ENCODE assay signal across 23 mouse cellular contexts in the genomic region with DNA sequence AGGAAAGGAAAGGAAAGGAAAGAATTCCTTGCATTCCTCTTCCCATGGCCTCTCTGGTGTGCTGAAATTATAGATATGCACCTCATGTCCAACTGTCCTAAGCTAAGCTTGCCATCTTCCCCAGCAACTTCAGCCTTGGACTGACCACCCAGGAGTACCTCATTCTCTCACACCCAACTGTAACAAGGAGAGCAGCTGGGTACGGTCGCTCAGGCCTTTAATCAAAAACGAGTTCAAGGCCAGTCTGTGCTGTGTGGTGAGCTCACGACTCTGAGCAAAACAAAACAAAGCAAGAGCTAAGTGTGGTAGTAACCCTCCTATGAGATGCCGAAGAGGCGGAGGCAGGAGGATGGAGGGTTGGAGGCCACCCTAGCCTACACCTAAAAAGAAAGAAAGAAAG. TPM values are rescaled to one million over a fixed set of nuclear protein-coding genes. Genes with fewer than 3 reads are reported as not detected.
"Had no signal": no experiment of that assay in that cellular context is flagged by ENCODE, and none has a peak within 500 bp of the region (broad histone marks: within the 10 kb centered on the region; RNA-seq: fewer than 3 reads in every experiment).

No protein-coding gene starts in this region.

- H3K9ac ChIP-seq: lung, embryonic 14.5 days; midbrain, embryonic 12.5 days; neural tube, embryonic 13.5 days; neural tube, embryonic 15.5 days had no signal

- DNase-seq: lung, embryonic 14.5 days; lung, postnatal 10 days; lung, postnatal 4 days; midbrain, embryonic 14.5 days; retina, postnatal 1 day; right cerebral cortex, adult 18-20 months; right cerebral cortex, postnatal 25 days; right cerebral cortex, postnatal 4 days; spleen, adult 18-20 months; thymus, adult 18-20 months; thymus, postnatal 14 days; thymus, postnatal 36 days had no signal

- H3K4me3 ChIP-seq: midbrain, embryonic 10.5 days; midbrain, embryonic 12.5 days; myocyte; neural tube, embryonic 13.5 days; neural tube, embryonic 15.5 days had no signal

- H3K4me2 ChIP-seq: lung, embryonic 14.5 days; midbrain, embryonic 12.5 days; neural tube, embryonic 13.5 days; neural tube, embryonic 15.5 days had no signal

- H3K27ac ChIP-seq: midbrain, embryonic 10.5 days; midbrain, embryonic 12.5 days; neural tube, embryonic 13.5 days; neural tube, embryonic 15.5 days had no signal

- ATAC-seq: midbrain, embryonic 16.5 days had no signal

- H3K4me1 ChIP-seq: midbrain, embryonic 12.5 days had no signal

- H3K9me3 ChIP-seq: midbrain, embryonic 10.5 days; midbrain, embryonic 12.5 days; neural tube, embryonic 13.5 days; neural tube, embryonic 15.5 days had no signal

- H3K27me3 ChIP-seq: midbrain, embryonic 12.5 days; neural tube, embryonic 15.5 days had no signal

- H3K36me3 ChIP-seq: midbrain, embryonic 10.5 days; midbrain, embryonic 12.5 days; neural tube, embryonic 13.5 days; neural tube, embryonic 15.5 days had no signal

RNA-seq across cellular contexts. Expression of a gene that starts 7.9 kb away (rescaled TPM):
- total RNA-seq: megakaryocyte, adult 5-6 weeks; megakaryocyte-erythroid progenitor cell, adult 5-6 weeks had no signal
- polyA plus RNA-seq: midbrain, embryonic 12.5 days; midbrain, embryonic 14.5 days; midbrain, embryonic 16.5 days; myocyte; neural tube, embryonic 13.5 days; neural tube, embryonic 15.5 days; small intestine, adult 2 months; stomach, embryonic 16.5 days; thymus, postnatal 0 days had no signal

RNA-seq across cellular contexts. Expression of a gene that starts 12.3 kb away (rescaled TPM):
- total RNA-seq: megakaryocyte, adult 5-6 weeks; megakaryocyte-erythroid progenitor cell, adult 5-6 weeks had no signal
- polyA plus RNA-seq: lung, embryonic 14.5 days; myocyte had no signal
